ENCODE assay signal across 8 mouse cellular contexts in the genomic region with DNA sequence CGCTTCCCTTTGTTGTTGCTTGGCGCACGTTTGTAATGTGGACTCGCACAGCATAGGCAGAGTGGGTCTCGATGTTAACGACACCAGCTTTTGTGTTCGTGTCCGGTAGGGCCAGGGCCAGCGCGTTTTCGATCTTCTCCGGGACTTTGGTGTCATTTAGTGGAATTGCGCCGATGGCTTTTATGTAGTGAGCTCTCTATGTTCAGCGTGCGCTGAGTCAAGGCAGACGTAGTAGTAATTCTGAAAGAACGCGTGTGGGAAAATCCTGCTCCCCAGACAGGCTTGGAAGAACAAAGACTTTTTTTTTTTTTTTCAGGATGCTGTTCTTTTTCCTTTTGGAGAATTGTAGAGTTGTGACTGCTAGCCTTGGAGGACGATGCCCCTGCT. TPM values are rescaled to one million over a fixed set of nuclear protein-coding genes. Genes with fewer than 3 reads are reported as not detected.
DNase-seq lines count a peak whose midpoint lies in the region; ATAC-seq and TF ChIP-seq lines count a peak whose summit lies in the region.

No protein-coding gene starts in this region.

- H3K27ac ChIP-seq in embryonic facial prominence, embryonic 15.5 days (replicated peaks): peak overlapping the region; percentile 91
- H3K27ac ChIP-seq in hindbrain, embryonic 14.5 days: peak overlapping the region; percentile 96
- H3K27ac ChIP-seq in liver, embryonic 14.5 days: peak overlapping the region; percentile 90

- H3K9me3 ChIP-seq in embryonic facial prominence, embryonic 15.5 days (replicated peaks): no peaks in the 10 kb centered on the region
- no peaks in the 10 kb centered on the region for H3K9me3 ChIP-seq in hindbrain, embryonic 14.5 days (ENCODE audit: control insufficient read depth, low read length)
- no peaks in the 10 kb centered on the region for H3K9me3 ChIP-seq in liver, embryonic 14.5 days (ENCODE audit: control insufficient read depth, low read length)

- peak overlapping the region; percentile 86 for H3K4me3 ChIP-seq in embryonic facial prominence, embryonic 15.5 days (replicated peaks)
- peak overlapping the region; percentile 91 for H3K4me3 ChIP-seq in hindbrain, embryonic 14.5 days (replicated peaks; ENCODE audit: low read length)
- peak overlapping the region; percentile 81 to 89 for H3K4me3 ChIP-seq in liver, embryonic 14.5 days (ENCODE audit: insufficient read depth in 1 of 2, low read depth in 2 of 2, low read length in 2 of 2)

- TF ChIP-seq CTCF in liver, embryonic 14.5 days (IDR thresholded peaks at IDR 0.05; ENCODE audit: low read depth): no peak

- peak; percentile 5; the same call in 1 of the 2 replicates for ATAC-seq in embryonic facial prominence, embryonic 15.5 days (ENCODE audit: insufficient number of reproducible peaks, low FRiP score, low TSS enrichment, low read depth)
- no peak for ATAC-seq in hindbrain, embryonic 14.5 days (ENCODE audit: low FRiP score)
- peak; percentile 2; the same call in 1 of the 2 replicates for ATAC-seq in liver, embryonic 14.5 days (ENCODE audit: insufficient read depth)

- no peaks in the 10 kb centered on the region for H3K36me3 ChIP-seq in embryonic facial prominence, embryonic 15.5 days
- H3K36me3 ChIP-seq in hindbrain, embryonic 14.5 days (replicated peaks; ENCODE audit: control insufficient read depth, insufficient read depth): no peaks in the 10 kb centered on the region
- no peaks in the 10 kb centered on the region for H3K36me3 ChIP-seq in liver, embryonic 14.5 days (replicated peaks; ENCODE audit: control insufficient read depth, insufficient read depth, low read depth)

- WGBS in embryonic facial prominence, embryonic 15.5 days: under 1% methylated on average over 20 of the region's 20 CpGs
- WGBS in hindbrain, embryonic 14.5 days: 0% methylated on average over 20 of the region's 20 CpGs
- WGBS in liver, embryonic 14.5 days (ENCODE audit: insufficient replicate concordance): 0% methylated on average over 20 of the region's 20 CpGs

- no peak for TF ChIP-seq EP300 in liver, embryonic 14.5 days (IDR thresholded peaks at IDR 0.05; ENCODE audit: low read depth)

- peak overlapping the region; percentile 66 for H3K4me2 ChIP-seq in embryonic facial prominence, embryonic 15.5 days (replicated peaks)
- peak overlapping the region; percentile 75 for H3K4me2 ChIP-seq in hindbrain, embryonic 14.5 days (replicated peaks)
- peak overlapping the region; percentile 66 for H3K4me2 ChIP-seq in liver, embryonic 14.5 days (ENCODE audit: low read depth)

- H3K9ac ChIP-seq in embryonic facial prominence, embryonic 15.5 days: peak overlapping the region; percentile 93
- H3K9ac ChIP-seq in hindbrain, embryonic 14.5 days: peak overlapping the region; percentile 98
- peak overlapping the region; percentile 96 for H3K9ac ChIP-seq in liver, embryonic 14.5 days (replicated peaks)

- no peaks in the 10 kb centered on the region for H3K27me3 ChIP-seq in embryonic facial prominence, embryonic 15.5 days
- no peaks in the 10 kb centered on the region for H3K27me3 ChIP-seq in hindbrain, embryonic 14.5 days (ENCODE audit: control insufficient read depth, insufficient read depth, low read length)
- H3K27me3 ChIP-seq in liver, embryonic 14.5 days (ENCODE audit: control insufficient read depth, insufficient read depth, low read length): no peaks in the 10 kb centered on the region

- DNase-seq in layer of hippocampus, adult 11-12 months (ENCODE audit: low spot score): peak; percentile 45
- DNase-seq in layer of hippocampus, postnatal 10 days (ENCODE audit: low spot score in 2 of 2): no peak
- DNase-seq in MN1 (ENCODE audit: low spot score): peak; percentile 57
- peak; percentile 69 for DNase-seq in hindbrain, embryonic 14.5 days (ENCODE audit: low spot score)
- DNase-seq in liver, embryonic 14.5 days (ENCODE audit: low read depth in 3 of 3, low spot score in 3 of 3): peak in 2 of 3 experiments; percentile 34 to 37
- DNase-seq in retina, postnatal 1 day: peak; percentile 64
- DNase-seq in spleen, postnatal 4 days (ENCODE audit: low spot score in 2 of 2): no peak

- H3K4me1 ChIP-seq in embryonic facial prominence, embryonic 15.5 days: peaks cover 21% of the 10 kb centered on the region
- peaks cover 23% of the 10 kb centered on the region for H3K4me1 ChIP-seq in hindbrain, embryonic 14.5 days (replicated peaks; ENCODE audit: control insufficient read depth, insufficient read depth, low read length)
- peaks cover 43 to 45% of the 10 kb centered on the region in 2 experiments for H3K4me1 ChIP-seq in liver, embryonic 14.5 days (replicated peaks; ENCODE audit: control insufficient read depth in 2 of 2, insufficient read depth in 2 of 2, low read length in 1 of 2)

RNA-seq across cellular contexts. Expression of gene Bach1, which starts 0.6 kb away (rescaled TPM):
- 10 to 100 TPM; 18.2 to 19.2 TPM for total RNA-seq in layer of hippocampus, postnatal 10 days (2021)
- 13.0 and 14.4 TPM in 2 replicates for polyA plus RNA-seq in embryonic facial prominence, embryonic 15.5 days (2015; fragmentation: Nextera tagmentation; extraction: Ambion mirVana)
- 18.8 and 19.9 TPM in 2 replicates for polyA plus RNA-seq in hindbrain, embryonic 14.5 days (2014; fragmentation: Nextera tagmentation; extraction: Ambion mirVana)
- 4.0 and 5.4 TPM in 2 replicates for polyA plus RNA-seq in liver, embryonic 14.5 days (2012; rRNA removed)
- polyA plus RNA-seq in liver, embryonic 14.5 days (2014; fragmentation: Nextera tagmentation; extraction: Ambion mirVana): 4.2 and 5.8 TPM in 2 replicates

Comparison
In these comparisons a context has a peak if more than half of its experiments do, and no peak if none do; other contexts are left out.
1. DNase-seq: peak in layer of hippocampus, adult 11-12 months (single experiment), MN1 (single experiment), hindbrain, embryonic 14.5 days (single experiment), liver, embryonic 14.5 days (2 of 3) and retina, postnatal 1 day (single experiment); none in layer of hippocampus, postnatal 10 days (0 of 2) and spleen, postnatal 4 days (0 of 2).
2. Peak in every context shown above with its lines, with median percentiles within 50 percentile points of each other: H3K27ac ChIP-seq, H3K4me2 ChIP-seq, H3K4me3 ChIP-seq and H3K9ac ChIP-seq.